Mouse (Mus musculus): Measurements from ENCODE around the gene Diexf. TPM values are rescaled to one million over a fixed set of nuclear protein-coding genes. Genes with fewer than 3 reads are reported as not detected.
A peak's percentile ranks its signal among the peaks of the same experiment; 100 is the strongest.

Gene Diexf
- polyA plus RNA-seq (2015; fragmentation: Nextera tagmentation; extraction: Ambion mirVana) = 7.3 and 10.3 TPM in 2 replicates

DNA sequence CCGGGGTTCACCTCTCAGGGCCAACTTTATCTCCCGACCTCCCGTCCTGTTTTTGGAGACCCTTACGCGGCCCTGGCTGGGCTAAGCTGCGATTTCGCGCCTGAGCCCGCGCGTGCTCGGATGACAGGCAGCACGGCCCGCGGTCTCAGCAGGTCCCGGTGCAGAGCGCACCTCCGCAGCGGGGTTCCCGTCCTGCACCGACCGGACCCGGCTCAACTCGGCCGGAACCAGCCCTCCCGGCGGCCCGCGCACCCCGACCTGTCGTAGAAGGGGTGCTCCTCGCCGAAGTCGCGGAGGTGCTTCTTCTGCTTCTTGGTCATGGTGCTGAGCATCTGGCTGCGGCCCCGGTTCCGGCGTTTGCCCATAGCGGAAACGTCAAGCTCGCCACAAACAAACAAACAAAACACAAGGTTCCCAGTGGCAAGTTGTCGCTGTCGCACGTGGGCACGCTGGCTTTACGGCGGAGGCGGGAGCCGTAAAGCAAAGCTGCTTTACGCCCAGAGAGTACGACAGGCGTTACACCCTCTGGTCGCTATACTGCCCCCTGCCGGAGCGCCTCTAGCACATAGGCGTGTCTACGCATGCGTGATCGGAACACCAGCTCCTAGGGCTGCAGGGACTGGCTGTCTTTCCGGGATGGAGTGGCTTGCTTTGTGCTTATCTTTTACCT is at the start of gene Diexf:
TSS of gene Diexf (minus strand) at position 487 of the 670 bp plus-strand sequence.
- Histone ChIP-seq H3K9me3 (no peaks in the 10 kb centered on the region), H3K36me3 (peaks cover 21% of the 10 kb centered on the region), H3K4me2 (peak within 1 kb of the TSS; percentile 63), H3K4me3 (peak within 1 kb of the TSS; percentile 99), H3K27ac (peak within 1 kb of the TSS; percentile 0; the same call in 1 of the 2 replicates), H3K9ac (peak within 1 kb of the TSS; percentile 84), H3K27me3 (no peaks in the 10 kb centered on the region), H3K4me1 (peaks cover 12% of the 10 kb centered on the region)
- under 1% methylated on average over 60 of the region's 61 CpGs for WGBS
- ATAC-seq (ENCODE audit: insufficient number of reproducible peaks, low FRiP score, low TSS enrichment, low read depth) = peak; percentile 72

DNA sequence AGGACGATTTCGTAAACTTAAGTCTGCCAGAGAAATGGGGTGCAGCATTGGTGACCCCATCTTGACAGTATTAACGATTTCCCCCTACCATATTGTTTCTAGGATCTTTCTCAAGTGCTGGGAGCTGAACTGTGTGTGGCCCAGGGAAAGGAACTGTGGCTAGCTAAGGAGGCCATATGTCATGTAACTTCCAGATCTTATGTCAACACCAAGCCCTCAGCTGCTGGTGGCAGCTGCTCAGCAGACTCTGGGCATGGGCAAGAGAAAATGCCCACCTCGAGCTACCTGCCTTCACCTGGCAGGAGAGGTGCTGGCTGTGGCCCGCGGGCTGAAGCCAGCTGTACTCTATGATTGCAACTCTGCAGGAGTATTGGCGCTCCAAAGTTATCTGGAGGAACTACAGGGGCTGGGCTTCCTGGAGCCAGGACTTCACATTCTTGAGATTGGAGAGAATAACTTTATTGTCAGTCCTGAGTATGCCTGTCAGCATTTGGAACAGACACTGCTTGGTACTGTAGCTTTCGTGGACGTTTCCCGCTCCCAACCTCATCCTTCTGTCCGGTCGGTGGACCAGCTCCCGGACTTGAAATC is 44.2 kb upstream of the Diexf start:
- H3K36me3 ChIP-seq = no peaks in the 10 kb centered on the region
- H3K4me3 ChIP-seq = peak overlapping the region; percentile 70
- H3K27ac ChIP-seq = peak overlapping the region; percentile 83
- 90% methylated on average over 13 of the region's 13 CpGs for WGBS
- H3K4me1 ChIP-seq = peaks cover 26% of the 10 kb centered on the region
- peak overlapping the region; percentile 62 for H3K4me2 ChIP-seq
- H3K9ac ChIP-seq = no peak overlapping the region
- H3K9me3 ChIP-seq = no peaks in the 10 kb centered on the region
- ATAC-seq (ENCODE audit: insufficient number of reproducible peaks, low FRiP score, low TSS enrichment, low read depth) = no peak
- no peaks in the 10 kb centered on the region for H3K27me3 ChIP-seq

GRCm38 (mm10) chr1:193173810-193174129 is 43.7 kb upstream of the Diexf start:
- no peak for ATAC-seq (ENCODE audit: insufficient number of reproducible peaks, low FRiP score, low TSS enrichment, low read depth)
- no peaks in the 10 kb centered on the region for H3K27me3 ChIP-seq
- H3K36me3 ChIP-seq = no peaks in the 10 kb centered on the region
- H3K4me3 ChIP-seq = peak overlapping the region; percentile 70
- peak overlapping the region; percentile 62 for H3K4me2 ChIP-seq
- 18% methylated on average over 9 of the region's 9 CpGs for WGBS
- H3K9me3 ChIP-seq = no peaks in the 10 kb centered on the region
- peak overlapping the region; percentile 64 for H3K9ac ChIP-seq
- peak overlapping the region; percentile 83 for H3K27ac ChIP-seq
- peaks cover 26% of the 10 kb centered on the region for H3K4me1 ChIP-seq

DNA sequence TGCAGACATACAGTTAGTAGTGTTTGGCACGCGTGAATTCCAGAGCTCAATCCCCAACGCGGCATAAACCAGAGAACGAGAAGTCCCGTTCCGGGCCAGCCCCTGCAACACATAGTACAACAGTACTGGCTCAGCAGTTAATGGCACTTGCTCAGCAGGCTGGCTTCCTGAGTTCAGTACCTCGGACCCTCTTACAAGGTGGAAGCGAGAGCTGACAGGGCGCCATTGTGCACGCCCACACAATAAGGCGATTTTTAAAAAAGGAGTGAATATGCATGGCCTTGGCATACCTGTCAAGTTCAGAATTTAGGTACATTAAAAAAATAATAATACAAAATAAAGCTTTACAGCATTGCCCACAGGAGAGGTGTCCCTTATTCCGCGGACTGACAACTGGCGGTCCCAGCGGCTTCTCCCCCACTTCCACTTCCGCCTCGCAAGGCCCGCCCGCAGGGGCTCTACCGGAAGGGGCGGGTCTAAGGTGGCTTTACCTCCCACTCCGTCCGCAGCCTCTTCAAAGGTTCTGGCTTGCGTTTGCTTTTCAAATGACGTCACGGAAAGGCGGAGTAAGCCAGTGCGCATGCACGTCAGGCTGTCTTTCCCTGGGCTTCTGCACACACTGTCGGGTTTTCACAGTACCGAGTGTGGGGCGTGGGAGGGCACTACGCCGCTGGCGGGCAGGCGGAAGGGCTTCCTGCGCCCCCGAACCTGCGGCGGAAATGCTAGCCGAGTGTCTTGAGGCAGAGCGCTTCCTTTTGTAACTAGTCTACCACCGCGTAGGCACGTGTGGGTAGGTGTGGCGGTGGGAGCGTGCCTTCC is 43.1 kb upstream of the Diexf start:
- peak; percentile 98 for ATAC-seq (ENCODE audit: insufficient number of reproducible peaks, low FRiP score, low TSS enrichment, low read depth)
- Histone ChIP-seq H3K36me3 (no peaks in the 10 kb centered on the region), H3K4me3 (peak overlapping the region; percentile 70), H3K9ac (peak overlapping the region; percentile 64), H3K9me3 (no peaks in the 10 kb centered on the region), H3K4me2 (peak overlapping the region; percentile 62), H3K27me3 (no peaks in the 10 kb centered on the region), H3K4me1 (peaks cover 26% of the 10 kb centered on the region), H3K27ac (peak overlapping the region; percentile 83)
- under 1% methylated on average over 48 of the region's 48 CpGs for WGBS

DNA sequence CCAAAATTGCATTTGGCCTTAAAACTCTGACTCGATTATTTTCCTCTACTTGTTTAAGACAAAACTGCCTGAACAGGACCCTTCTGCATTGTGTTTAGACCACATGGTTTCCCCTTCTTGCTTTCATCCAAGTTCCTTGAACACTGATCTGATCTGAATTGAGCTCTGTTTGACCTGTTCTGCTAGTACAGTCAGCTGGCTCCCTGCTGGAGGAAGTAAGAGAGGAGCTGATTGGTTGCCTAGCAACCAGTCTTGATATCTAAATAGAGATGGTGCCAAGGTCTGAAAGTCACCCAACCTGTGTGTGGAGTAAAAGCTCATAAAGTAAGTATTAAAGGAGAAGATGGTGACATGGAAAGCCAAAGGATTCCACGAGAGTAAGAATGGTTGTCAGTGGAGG is 39.8 kb upstream of the Diexf start:
- peaks cover 25% of the 10 kb centered on the region for H3K4me1 ChIP-seq
- H3K4me2 ChIP-seq = no peak overlapping the region
- WGBS = 54% methylated on average over 2 of the region's 2 CpGs
- no peak for ATAC-seq (ENCODE audit: insufficient number of reproducible peaks, low FRiP score, low TSS enrichment, low read depth)
- H3K27ac ChIP-seq = no peak overlapping the region
- H3K27me3 ChIP-seq = no peaks in the 10 kb centered on the region
- H3K4me3 ChIP-seq = no peak overlapping the region
- H3K9ac ChIP-seq = no peak overlapping the region
- H3K36me3 ChIP-seq = no peaks in the 10 kb centered on the region
- H3K9me3 ChIP-seq = no peaks in the 10 kb centered on the region

DNA sequence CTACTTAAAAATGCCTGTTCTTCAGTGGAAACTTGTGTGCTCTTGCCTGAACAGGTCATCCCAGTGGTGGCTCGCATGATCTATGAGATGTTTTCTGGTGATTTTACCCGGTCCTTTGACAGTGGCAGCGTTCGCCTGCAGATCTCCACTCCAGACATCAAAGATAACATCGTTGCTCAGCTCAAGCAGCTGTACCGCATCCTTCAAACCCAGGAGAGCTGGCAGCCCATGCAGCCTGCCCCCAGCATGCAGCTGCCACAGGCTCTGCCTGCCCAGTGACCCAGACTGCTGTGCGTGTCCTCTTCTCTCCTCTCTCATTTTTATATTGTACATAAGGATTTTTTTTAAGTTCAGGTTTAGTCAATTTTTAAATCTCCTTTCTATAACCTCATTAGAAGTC is 39.2 kb upstream of the Diexf start:
- H3K9me3 ChIP-seq = no peaks in the 10 kb centered on the region
- no peak overlapping the region for H3K4me2 ChIP-seq
- 79% methylated on average over 7 of the region's 7 CpGs for WGBS
- ATAC-seq (ENCODE audit: insufficient number of reproducible peaks, low FRiP score, low TSS enrichment, low read depth) = no peak
- H3K27ac ChIP-seq = no peak overlapping the region
- H3K4me1 ChIP-seq = peaks cover 18% of the 10 kb centered on the region
- H3K9ac ChIP-seq = no peak overlapping the region
- H3K36me3 ChIP-seq = no peaks in the 10 kb centered on the region
- H3K27me3 ChIP-seq = no peaks in the 10 kb centered on the region
- no peak overlapping the region for H3K4me3 ChIP-seq

DNA sequence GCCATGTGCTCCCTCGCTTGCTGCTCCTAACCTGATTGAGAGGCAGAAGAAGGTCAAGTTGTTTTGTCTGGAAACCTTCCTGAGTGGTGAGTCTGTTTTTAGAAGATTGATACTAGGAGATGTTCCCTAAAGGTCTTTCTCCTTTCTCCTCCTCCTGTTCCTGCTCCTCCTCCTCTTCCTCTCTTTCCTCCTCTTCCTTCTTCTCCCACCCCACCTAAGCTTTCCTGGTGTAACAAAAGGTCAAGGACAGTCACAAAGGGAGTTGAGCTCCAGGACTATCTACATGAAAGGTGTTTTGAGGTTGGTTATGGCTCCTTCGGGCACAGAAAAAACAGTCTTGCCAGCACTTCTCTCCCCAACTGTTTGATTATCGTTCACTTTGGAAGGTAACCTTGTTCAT is 37.7 kb upstream of the Diexf start, which contains the start of gene A130010J15Rik:
TSS of gene A130010J15Rik (plus strand) at position 301 of the 400 bp plus-strand sequence.
- no peak within 1 kb of the TSS for H3K4me3 ChIP-seq
- no peaks in the 10 kb centered on the region for H3K9me3 ChIP-seq
- H3K9ac ChIP-seq = no peak within 1 kb of the TSS
- WGBS = 93% methylated on average over 3 of the region's 3 CpGs
- no peaks in the 10 kb centered on the region for H3K36me3 ChIP-seq
- H3K27me3 ChIP-seq = no peaks in the 10 kb centered on the region
- H3K4me1 ChIP-seq = peaks cover 13% of the 10 kb centered on the region
- H3K27ac ChIP-seq = no peak within 1 kb of the TSS
- no peak within 1 kb of the TSS for H3K4me2 ChIP-seq
- ATAC-seq (ENCODE audit: insufficient number of reproducible peaks, low FRiP score, low TSS enrichment, low read depth) = no peak

DNA sequence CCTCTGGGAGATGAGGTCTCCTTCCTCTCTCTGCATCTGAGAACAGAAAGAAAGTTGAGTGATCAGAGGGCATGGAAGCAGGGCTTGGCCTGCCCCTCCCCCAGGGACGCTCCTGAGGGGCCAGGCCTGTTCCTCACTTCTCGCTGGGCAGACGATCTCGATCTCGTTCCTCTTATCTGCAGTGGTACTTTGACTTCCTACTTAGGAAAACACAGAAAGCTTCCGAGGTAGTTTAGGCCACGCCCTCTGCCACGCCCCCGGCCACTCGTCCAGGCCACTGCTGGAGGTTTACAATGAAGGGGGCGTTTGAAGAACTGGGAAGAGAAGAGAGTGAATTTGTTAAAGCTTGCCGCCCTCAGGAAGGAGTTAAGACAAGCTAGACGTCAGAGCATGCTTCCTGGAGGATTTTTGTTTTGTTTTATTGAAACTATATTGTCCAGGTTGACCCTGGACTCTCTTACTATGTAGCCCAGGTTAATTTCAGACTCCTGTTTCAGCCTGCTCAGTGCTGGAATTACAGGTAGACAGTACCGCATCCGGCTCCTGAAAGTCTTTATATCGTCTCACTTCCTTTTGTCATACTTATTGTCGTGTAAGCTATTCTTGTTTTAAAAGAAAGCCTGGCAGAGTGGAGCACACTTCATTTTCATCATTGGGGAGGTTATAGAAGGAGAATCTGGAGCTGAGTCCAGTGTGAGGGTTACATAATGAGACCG is 30.4 kb upstream of the Diexf start:
- no peak overlapping the region for H3K9ac ChIP-seq
- H3K27me3 ChIP-seq = no peaks in the 10 kb centered on the region
- 20% methylated on average over 18 of the region's 18 CpGs for WGBS
- H3K4me3 ChIP-seq = peak overlapping the region; percentile 10; the same call in 1 of the 2 replicates
- peaks cover 21% of the 10 kb centered on the region for H3K4me1 ChIP-seq
- H3K4me2 ChIP-seq = peak overlapping the region; percentile 40
- H3K9me3 ChIP-seq = no peaks in the 10 kb centered on the region
- H3K36me3 ChIP-seq = no peaks in the 10 kb centered on the region
- H3K27ac ChIP-seq = no peak overlapping the region
- ATAC-seq (ENCODE audit: insufficient number of reproducible peaks, low FRiP score, low TSS enrichment, low read depth) = no peak

DNA sequence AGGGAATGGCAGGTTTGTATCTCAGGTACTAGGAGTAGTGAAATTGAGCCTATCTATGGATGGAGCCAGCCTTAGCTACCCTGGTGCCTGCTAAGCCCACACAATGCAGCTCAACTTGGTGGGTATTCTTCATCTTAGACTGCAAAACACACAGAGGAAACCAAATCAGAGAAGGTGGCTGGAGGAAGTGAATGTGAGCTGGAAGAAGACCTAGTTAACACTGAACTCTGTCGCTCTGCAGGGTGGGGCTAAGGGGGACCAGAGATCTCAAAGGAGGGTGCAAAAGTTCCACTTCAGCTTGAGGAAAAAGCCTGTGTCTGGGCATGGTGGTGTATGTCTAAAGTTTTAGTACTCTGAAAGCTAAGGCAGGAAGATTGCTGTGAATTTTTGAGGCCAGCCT is 29.5 kb upstream of the Diexf start:
- H3K27me3 ChIP-seq = peaks cover 3% of the 10 kb centered on the region; the same call in 1 of the 2 replicates
- H3K4me3 ChIP-seq = no peak overlapping the region
- H3K4me2 ChIP-seq = no peak overlapping the region
- no peaks in the 10 kb centered on the region for H3K36me3 ChIP-seq
- no peak overlapping the region for H3K9ac ChIP-seq
- H3K27ac ChIP-seq = no peak overlapping the region
- H3K4me1 ChIP-seq = peaks cover 21% of the 10 kb centered on the region
- 72% methylated on average over 1 of the region's 1 CpGs for WGBS
- H3K9me3 ChIP-seq = no peaks in the 10 kb centered on the region
- ATAC-seq (ENCODE audit: insufficient number of reproducible peaks, low FRiP score, low TSS enrichment, low read depth) = no peak

- Histone ChIP-seq H3K36me3 (no peaks in the 10 kb centered on the region), H3K4me3 (no peak overlapping the region), H3K27ac (no peak overlapping the region), H3K4me2 (no peak overlapping the region), H3K27me3 (peaks cover 7% of the 10 kb centered on the region), H3K4me1 (peaks cover 21% of the 10 kb centered on the region), H3K9ac (no peak overlapping the region), H3K9me3 (no peaks in the 10 kb centered on the region)
- ATAC-seq (ENCODE audit: insufficient number of reproducible peaks, low FRiP score, low TSS enrichment, low read depth) = no peak
- WGBS = 24% methylated on average over 3 of the region's 3 CpGs
Measured at GRCm38 (mm10) chr1:193159163-193159562, 29.1 kb upstream of the Diexf start.

- 63% methylated on average over 8 of the region's 8 CpGs for WGBS
Measured at GRCm38 (mm10) chr1:193157111-193157492, 27.0 kb upstream of the Diexf start.

More at GRCm38 (mm10) chr1:193157111-193157492, 27.0 kb upstream of the Diexf start:
- Histone ChIP-seq H3K4me1 (peaks cover 35% of the 10 kb centered on the region), H3K4me2 (no peak overlapping the region), H3K36me3 (no peaks in the 10 kb centered on the region), H3K27ac (peak overlapping the region; percentile 43; the same call in 1 of the 2 replicates), H3K27me3 (peaks cover 20% of the 10 kb centered on the region), H3K4me3 (no peak overlapping the region), H3K9ac (no peak overlapping the region), H3K9me3 (no peaks in the 10 kb centered on the region)
- ATAC-seq (ENCODE audit: insufficient number of reproducible peaks, low FRiP score, low TSS enrichment, low read depth) = no peak

All from limb, embryonic 15.5 days (tissue).